Mouse (Mus musculus): Measurements from ENCODE around the gene Epm2aip1.

DNA sequence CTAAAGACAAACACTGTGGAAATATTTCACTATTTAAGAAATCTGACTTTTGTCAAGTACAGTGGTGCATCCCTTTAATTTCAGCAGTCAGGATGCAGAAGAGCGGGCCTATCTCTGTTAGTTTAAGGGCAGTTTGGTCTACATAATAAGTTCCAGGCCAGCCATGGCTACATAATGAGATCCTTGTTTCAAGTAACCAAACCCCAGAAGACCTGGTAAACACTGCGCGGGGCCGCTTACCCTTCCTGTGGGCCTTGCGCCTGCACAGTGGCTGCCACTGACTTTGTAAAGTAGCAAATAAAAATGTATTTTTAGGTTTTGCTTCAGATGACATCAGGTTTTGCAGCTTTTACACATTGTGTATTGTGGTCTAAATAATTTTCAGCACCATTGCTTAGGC, 48.3 kb upstream of the Epm2aip1 start:
- TF ChIP-seq ELF1 (IDR thresholded peaks at IDR 0.05; ENCODE audit: low read depth, low read length) (no peak), ZNF384 (IDR thresholded peaks at IDR 0.05; ENCODE audit: low read depth, low read length) (no peak), ZKSCAN1 (IDR thresholded peaks at IDR 0.05; ENCODE audit: borderline replicate concordance, low read depth, low read length) (no peak), CTCF (conservative IDR thresholded peaks at IDR 0.05 in 1 of 2, IDR thresholded peaks at IDR 0.05 in 1 of 2; ENCODE audit: low read depth in 2 of 2, low read length in 2 of 2) (no peak), MXI1 (IDR thresholded peaks at IDR 0.05; ENCODE audit: low read depth, low read length) (no peak), CHD2 (IDR thresholded peaks at IDR 0.05; ENCODE audit: low read length) (no peak), SIN3A (IDR thresholded peaks at IDR 0.05; ENCODE audit: low read length) (no peak), JUN (IDR thresholded peaks at IDR 0.05; ENCODE audit: insufficient read depth, low read depth, low read length) (no peak), POLR2A (IDR thresholded peaks at IDR 0.05; ENCODE audit: low read depth, low read length) (no peak), POLR2AphosphoS2 (IDR thresholded peaks at IDR 0.05; ENCODE audit: low read depth, low read length) (no peak), TCF12 (IDR thresholded peaks at IDR 0.05; ENCODE audit: low read depth, low read length) (no peak)
